Mouse (Mus musculus) small intestine, adult 2 months (tissue): ENCODE measurements around the gene Hecw2. TPM values are rescaled to one million over a fixed set of nuclear protein-coding genes. Genes with fewer than 3 reads are reported as not detected.

Source experiments
- H3K27ac ChIP-seq: fragments of 200-500 bp; 2 replicates; pipeline ENCODE4 v1.5.1; 2012; ENCODE audit warnings: low read depth, low read length, control low read depth, inconsistent platforms; ENCODE audit not compliant: insufficient read depth
- H3K27me3 ChIP-seq: fragments of 200-500 bp; 2 replicates; pipeline ENCODE4 v1.6.1; 2012; ENCODE audit warnings: mild to moderate bottlenecking, moderate library complexity, low read length, inconsistent platforms; ENCODE audit not compliant: control insufficient read depth, insufficient read depth
- H3K36me3 ChIP-seq: fragments of 200-500 bp; 2 replicates; pipeline ENCODE4 v1.6.1; 2012; ENCODE audit warnings: mild to moderate bottlenecking, low read length, control low read depth, inconsistent platforms; ENCODE audit not compliant: control insufficient read depth, insufficient read depth
- H3K4me1 ChIP-seq: fragments of 200-500 bp; 2 replicates; pipeline ENCODE4 v1.6.1; 2012; ENCODE audit warnings: low read length, inconsistent platforms, mixed read lengths; ENCODE audit not compliant: control insufficient read depth, insufficient read depth, insufficient read length
- H3K4me3 ChIP-seq: fragments of 200-500 bp; 2 replicates; pipeline ENCODE4 v1.5.1; 2012; ENCODE audit warnings: low read depth, mild to moderate bottlenecking, control low read depth, inconsistent platforms, low read length, moderate library complexity
- CTCF ChIP-seq: fragments of 200-500 bp; IDR thresholded peaks from 2 replicates; pipeline ENCODE4 v1.5.1; 2012; ENCODE audit warnings: low read depth, mild to moderate bottlenecking, control low read depth, inconsistent platforms, low read length, moderate library complexity, mixed read lengths; ENCODE audit not compliant: insufficient replicate concordance, insufficient read length; ENCODE audit errors: extremely low read depth
- POLR2A ChIP-seq: fragments of 200-500 bp; IDR thresholded peaks from 2 replicates; pipeline ENCODE4 v1.6.1; 2012; ENCODE audit warnings: low read depth, mild to moderate bottlenecking, control low read depth, inconsistent platforms, low read length, moderate library complexity
- WGBS: fragments of 180-500 bp; shearing (Covaris S2); methylation state at CpG from one replicate; pipeline ENCODE4 v1.1.7; 2018; 5-methylcytosine and 5-hydroxymethylcytosine counted together
- polyA plus RNA-seq: library from polyadenylated mRNA; depleted of rRNA; stranded (reverse); fragments of >200 nt; gene quantifications from 2 replicates; pipeline ENCODE4 v1.2.3, GENCODE M21; 2012

The Hecw2 gene
- polyA plus RNA-seq, 1 experiment = 0.25 TPM

DNA sequence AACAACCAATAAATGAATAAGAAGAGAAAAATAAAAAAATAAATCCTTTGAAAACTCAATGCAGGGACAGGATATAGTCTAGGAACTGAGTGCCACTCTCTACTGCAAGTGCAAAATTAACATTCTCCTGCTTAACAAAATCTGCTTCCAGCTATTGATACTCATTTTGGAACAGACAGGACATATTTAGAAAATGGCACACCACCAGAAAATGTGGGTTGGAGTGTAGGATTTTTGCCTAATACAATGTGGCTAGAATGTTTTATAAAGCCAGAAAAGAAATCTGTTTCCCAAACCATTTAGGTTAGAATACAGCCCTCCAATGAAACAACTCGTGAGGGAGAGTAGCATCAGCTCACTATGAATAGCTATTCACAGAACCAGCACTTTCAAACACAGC, 129.5 kb downstream of the Hecw2 start:
- WGBS = 69% methylated on average over 1 of the region's 1 CpGs
- TF ChIP-seq POLR2A = no peak
- no peak for TF ChIP-seq CTCF
- Histone ChIP-seq H3K27me3 (no peaks in the 10 kb centered on the region; the same call in 1 of the 2 replicates), H3K27ac (no peak overlapping the region), H3K4me3 (no peak overlapping the region), H3K4me1 (no peaks in the 10 kb centered on the region), H3K36me3 (no peaks in the 10 kb centered on the region)

- Histone ChIP-seq H3K27ac (no peak overlapping the region), H3K36me3 (no peaks in the 10 kb centered on the region), H3K4me1 (no peaks in the 10 kb centered on the region), H3K27me3 (no peaks in the 10 kb centered on the region; the same call in 1 of the 2 replicates), H3K4me3 (no peak overlapping the region)
- 90% methylated on average over 2 of the region's 2 CpGs for WGBS
- TF ChIP-seq POLR2A = no peak
Observed at GRCm38 (mm10) chr1:54061078-54061477, 133.9 kb downstream of the Hecw2 start.

- no peak overlapping the region for H3K27ac ChIP-seq
- H3K27me3 ChIP-seq = no peaks in the 10 kb centered on the region
- H3K4me1 ChIP-seq = no peaks in the 10 kb centered on the region
- no peaks in the 10 kb centered on the region for H3K36me3 ChIP-seq
- 68% methylated on average over 1 of the region's 1 CpGs for WGBS
- no peak overlapping the region for H3K4me3 ChIP-seq
- TF ChIP-seq POLR2A (no peak), CTCF (no peak)
Observed at GRCm38 (mm10) chr1:54059731-54060130, 135.2 kb downstream of the Hecw2 start.

DNA sequence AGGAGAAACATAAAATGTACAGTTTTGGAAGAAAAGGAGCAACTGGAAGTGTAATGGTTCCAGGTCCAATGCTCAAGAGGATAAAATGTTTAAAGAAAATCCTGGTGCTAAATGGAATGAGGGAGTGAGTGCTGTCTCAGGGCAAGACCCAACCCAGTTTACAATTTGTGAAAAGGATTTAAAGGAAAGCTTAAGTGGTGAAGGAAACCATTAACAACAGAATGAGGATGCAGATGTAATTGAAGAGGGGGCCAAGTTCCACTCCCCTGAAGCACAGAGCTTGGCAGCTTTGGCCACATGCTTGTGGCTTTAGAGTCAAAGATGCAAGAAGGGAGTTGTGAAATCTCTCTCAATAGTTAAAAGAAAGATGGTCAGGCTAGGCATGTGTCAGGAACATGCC, 142.2 kb downstream of the Hecw2 start:
- no peaks in the 10 kb centered on the region for H3K36me3 ChIP-seq
- TF ChIP-seq POLR2A (no peak), CTCF (no peak)
- no peaks in the 10 kb centered on the region for H3K27me3 ChIP-seq
- no peak overlapping the region for H3K4me3 ChIP-seq
- no peaks in the 10 kb centered on the region for H3K4me1 ChIP-seq
- no peak overlapping the region for H3K27ac ChIP-seq

- TF ChIP-seq POLR2A = no peak
- no peak for TF ChIP-seq CTCF
- Histone ChIP-seq H3K4me1 (no peaks in the 10 kb centered on the region), H3K4me3 (no peak overlapping the region), H3K27me3 (no peaks in the 10 kb centered on the region), H3K27ac (no peak overlapping the region), H3K36me3 (no peaks in the 10 kb centered on the region)
- WGBS = 61% methylated on average over 1 of the region's 1 CpGs
Observed at GRCm38 (mm10) chr1:54046923-54047322, 148.0 kb downstream of the Hecw2 start.

DNA sequence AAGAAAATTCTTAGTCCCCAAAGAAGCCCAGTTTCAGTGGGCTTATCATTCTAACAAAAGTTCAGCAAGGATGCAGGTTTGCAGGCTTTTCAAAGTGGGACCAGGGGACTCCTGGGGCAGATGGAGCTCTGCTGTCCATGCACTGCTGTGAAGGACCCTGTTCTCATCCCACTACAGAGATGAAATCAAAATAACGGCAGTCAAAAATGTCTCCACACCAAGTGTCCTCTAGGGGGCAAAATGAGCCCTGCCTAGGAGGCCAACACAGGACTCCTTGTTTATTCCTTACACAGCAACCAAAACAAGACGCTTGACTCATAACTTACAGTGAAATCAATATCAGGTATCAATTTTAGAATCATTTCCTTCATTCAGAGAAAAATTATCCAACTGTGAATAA, 155.9 kb downstream of the Hecw2 start:
- H3K4me1 ChIP-seq = no peaks in the 10 kb centered on the region
- H3K36me3 ChIP-seq = no peaks in the 10 kb centered on the region
- H3K27ac ChIP-seq = no peak overlapping the region
- no peaks in the 10 kb centered on the region for H3K27me3 ChIP-seq
- H3K4me3 ChIP-seq = no peak overlapping the region
- 18% methylated on average over 2 of the region's 2 CpGs for WGBS
- TF ChIP-seq CTCF (no peak), POLR2A (no peak)

DNA sequence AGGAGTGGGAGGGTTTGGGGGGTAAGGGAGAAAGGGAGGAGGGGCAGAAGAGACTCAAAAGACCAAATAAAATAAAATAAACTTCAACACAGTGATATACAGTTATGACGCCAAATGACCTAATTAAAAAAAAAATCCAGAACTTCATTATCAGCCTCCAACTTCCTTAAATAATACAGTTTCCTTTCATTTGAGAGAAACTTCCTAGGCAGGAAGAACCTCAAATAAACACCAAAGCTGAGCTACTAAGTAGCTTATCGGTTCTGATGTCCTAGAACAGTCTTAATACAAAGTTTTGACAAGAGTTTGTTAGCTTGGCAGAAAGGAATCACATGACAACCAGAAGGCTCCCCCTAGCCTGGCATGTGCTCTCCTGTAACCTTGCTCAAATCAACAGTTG, 177.3 kb downstream of the Hecw2 start:
- no peaks in the 10 kb centered on the region for H3K4me1 ChIP-seq
- H3K4me3 ChIP-seq = no peak overlapping the region
- TF ChIP-seq CTCF (no peak), POLR2A (no peak)

GRCm38 (mm10) chr1:54015739-54016138, 179.2 kb downstream of the Hecw2 start:
- Histone ChIP-seq H3K27ac (no peak overlapping the region), H3K36me3 (no peaks in the 10 kb centered on the region), H3K4me1 (no peaks in the 10 kb centered on the region), H3K4me3 (no peak overlapping the region), H3K27me3 (no peaks in the 10 kb centered on the region)
- TF ChIP-seq CTCF = no peak
- WGBS = 77% methylated on average over 4 of the region's 4 CpGs

More for the DNA sequence above, 177.3 kb downstream of the Hecw2 start:
- Histone ChIP-seq H3K27me3 (no peaks in the 10 kb centered on the region), H3K27ac (no peak overlapping the region), H3K36me3 (no peaks in the 10 kb centered on the region)
- 59% methylated on average over 2 of the region's 2 CpGs for WGBS
